Mouse (Mus musculus) small intestine, adult 2 months (tissue): ENCODE measurements around the gene Lrwd1.
A peak's percentile ranks its signal among the peaks of the same experiment; 100 is the strongest.

Experiments used
- CTCF ChIP-seq: fragments of 200-500 bp; IDR thresholded peaks from 2 replicates; pipeline ENCODE4 v1.5.1; 2012; ENCODE audit warnings: low read depth, mild to moderate bottlenecking, control low read depth, inconsistent platforms, low read length, moderate library complexity, mixed read lengths; ENCODE audit not compliant: insufficient replicate concordance, insufficient read length; ENCODE audit errors: extremely low read depth
- POLR2A ChIP-seq: fragments of 200-500 bp; IDR thresholded peaks from 2 replicates; pipeline ENCODE4 v1.6.1; 2012; ENCODE audit warnings: low read depth, mild to moderate bottlenecking, control low read depth, inconsistent platforms, low read length, moderate library complexity

GRCm38 (mm10) chr5:136084144-136084881 is 51.6 kb downstream of the Lrwd1 start:
- TF ChIP-seq CTCF, result no peak
- 0 out of 2 replicates have a peak, but pooled peaks have one; percentile 4 for TF ChIP-seq POLR2A
